Mouse (Mus musculus) limb, embryonic 12.5 days (tissue): ENCODE measurements around the gene Cpne7. TPM values are rescaled to one million over a fixed set of nuclear protein-coding genes. Genes with fewer than 3 reads are reported as not detected.
A peak's percentile ranks its signal among the peaks of the same experiment; 100 is the strongest.
"Not testable (repeated sequence)": the region's sequence is repeated elsewhere in the genome, so short reads cannot be mapped to it uniquely, and the experiment has no call there.

Source experiments
- ATAC-seq: fragments of 200-750 bp; cut with Nextera tagmentation; 2 replicates; pipeline ENCODE4 v1.8.0; 2017; ENCODE audit warnings: low read depth, moderate TSS enrichment; ENCODE audit not compliant: insufficient number of reproducible peaks, insufficient read depth, low FRiP score, low TSS enrichment
- H3K27ac ChIP-seq: fragments of 300-500 bp; sonication (generic); 2 replicates; pipeline ENCODE4 v1.5.1; 2016; ENCODE audit warnings: mild to moderate bottlenecking, moderate library complexity
- H3K27me3 ChIP-seq: fragments of 300-500 bp; sonication (generic); 2 replicates; pipeline ENCODE4 v1.6.1; 2016; ENCODE audit warnings: mild to moderate bottlenecking, moderate library complexity
- H3K36me3 ChIP-seq: fragments of 300-500 bp; sonication (generic); 2 replicates; pipeline ENCODE4 v1.6.1; 2016; ENCODE audit warnings: mild to moderate bottlenecking, moderate library complexity
- H3K4me1 ChIP-seq: fragments of 300-500 bp; sonication (generic); replicated peaks from 2 replicates; pipeline ENCODE4 v1.6.1; 2016
- H3K4me2 ChIP-seq: fragments of 300-500 bp; sonication (generic); 2 replicates; pipeline ENCODE4 v1.6.1; 2016; ENCODE audit warnings: mild to moderate bottlenecking, moderate library complexity
- H3K4me3 ChIP-seq: fragments of 300-500 bp; sonication (generic); replicated peaks from 2 replicates; pipeline ENCODE4 v1.5.1; 2016; ENCODE audit warnings: mild to moderate bottlenecking
- H3K9ac ChIP-seq: fragments of 300-500 bp; sonication (generic); replicated peaks from 2 replicates; pipeline ENCODE4 v1.6.1; 2016; ENCODE audit warnings: mild to moderate bottlenecking, moderate library complexity
- H3K9me3 ChIP-seq: fragments of 300-500 bp; sonication (generic); 2 replicates; pipeline ENCODE4 v1.6.1; 2016; ENCODE audit warnings: mild to moderate bottlenecking, moderate library complexity
- WGBS: fragments of 180-500 bp; shearing (Covaris S2); methylation state at CpG from one replicate; pipeline ENCODE4 v1.1.7; 2016; 5-methylcytosine and 5-hydroxymethylcytosine counted together
- polyA plus RNA-seq: library from polyadenylated mRNA; unstranded; fragments of >200 nt; fragmentation: Nextera tagmentation; extraction: Ambion mirVana; gene quantifications from 2 replicates; pipeline ENCODE4 v1.2.1, GENCODE M21; 2016

Gene Cpne7
- polyA plus RNA-seq, 1 experiment from 2014 or later, result 0.53 TPM

- H3K27me3 ChIP-seq, H3K9me3 ChIP-seq, ATAC-seq: not testable (repeated sequence)
- peaks cover 36% of the 10 kb centered on the region for H3K36me3 ChIP-seq
- peak overlapping the region; percentile 97 for H3K27ac ChIP-seq
- H3K4me2 ChIP-seq, result peak overlapping the region; percentile 92
- peak overlapping the region; percentile 78 for H3K4me3 ChIP-seq
- 3% methylated on average over 26 of the region's 26 CpGs for WGBS
- peak overlapping the region; percentile 96 for H3K9ac ChIP-seq
- peaks cover 12% of the 10 kb centered on the region for H3K4me1 ChIP-seq
These were observed 14.3 kb upstream of the Cpne7 start for GRCm38 (mm10) chr8:123102855-123103254.

GRCm38 (mm10) chr8:123103285-123103684 is 13.9 kb upstream of the Cpne7 start:
- peaks cover 12% of the 10 kb centered on the region for H3K4me1 ChIP-seq
- H3K4me2 ChIP-seq, result peak overlapping the region; percentile 92
- H3K9me3 ChIP-seq, result no peaks in the 10 kb centered on the region
- peak overlapping the region; percentile 97 for H3K27ac ChIP-seq
- peak overlapping the region; percentile 96 for H3K9ac ChIP-seq
- peaks cover 32% of the 10 kb centered on the region for H3K36me3 ChIP-seq
- no peak for ATAC-seq
- no peaks in the 10 kb centered on the region for H3K27me3 ChIP-seq
- peak overlapping the region; percentile 78 for H3K4me3 ChIP-seq
- 18% methylated on average over 15 of the region's 15 CpGs for WGBS

GRCm38 (mm10) chr8:123104046-123104767 is 13.0 kb upstream of the Cpne7 start:
- Histone ChIP-seq H3K4me3 (peak overlapping the region; percentile 78), H3K4me1 (peaks cover 12% of the 10 kb centered on the region), H3K36me3 (peaks cover 28% of the 10 kb centered on the region), H3K27ac (no peak overlapping the region), H3K9ac (peak overlapping the region; percentile 96; the same call in 1 of the 2 replicates), H3K9me3 (no peaks in the 10 kb centered on the region), H3K4me2 (peak overlapping the region; percentile 92), H3K27me3 (no peaks in the 10 kb centered on the region)
- WGBS, result 84% methylated on average over 6 of the region's 6 CpGs
- ATAC-seq, result no peak

- WGBS, result 72% methylated on average over 5 of the region's 5 CpGs
- no peak for ATAC-seq
- no peak overlapping the region for H3K4me3 ChIP-seq
These were observed 11.4 kb upstream of the Cpne7 start for GRCm38 (mm10) chr8:123105553-123106326.

GRCm38 (mm10) chr8:123106531-123106930 is 10.6 kb upstream of the Cpne7 start:
- Histone ChIP-seq H3K36me3 (peaks cover 28% of the 10 kb centered on the region), H3K9me3 (no peaks in the 10 kb centered on the region), H3K27me3 (no peaks in the 10 kb centered on the region), H3K4me1 (peaks cover 15% of the 10 kb centered on the region), H3K9ac (no peak overlapping the region), H3K27ac (no peak overlapping the region), H3K4me3 (no peak overlapping the region), H3K4me2 (no peak overlapping the region)
- WGBS, result 58% methylated on average over 2 of the region's 2 CpGs
- no peak for ATAC-seq

More at GRCm38 (mm10) chr8:123105553-123106326, 11.4 kb upstream of the Cpne7 start:
- no peak overlapping the region for H3K9ac ChIP-seq
- H3K4me2 ChIP-seq, result no peak overlapping the region
- H3K36me3 ChIP-seq, result peaks cover 28% of the 10 kb centered on the region
- no peak overlapping the region for H3K27ac ChIP-seq
- H3K27me3 ChIP-seq, result no peaks in the 10 kb centered on the region
- peaks cover 13% of the 10 kb centered on the region for H3K4me1 ChIP-seq
- no peaks in the 10 kb centered on the region for H3K9me3 ChIP-seq

- H3K9me3 ChIP-seq, result no peaks in the 10 kb centered on the region
- 77% methylated on average over 1 of the region's 1 CpGs for WGBS
- no peak overlapping the region for H3K9ac ChIP-seq
- no peak overlapping the region for H3K4me3 ChIP-seq
- no peaks in the 10 kb centered on the region for H3K27me3 ChIP-seq
- H3K4me2 ChIP-seq, result no peak overlapping the region
- peaks cover 13% of the 10 kb centered on the region for H3K4me1 ChIP-seq
- H3K27ac ChIP-seq, result no peak overlapping the region
- ATAC-seq, result no peak
- H3K36me3 ChIP-seq, result peaks cover 28% of the 10 kb centered on the region
These were observed 9.2 kb upstream of the Cpne7 start for GRCm38 (mm10) chr8:123108010-123108409.

- H3K36me3 ChIP-seq, result peaks cover 19% of the 10 kb centered on the region
- no peak overlapping the region for H3K9ac ChIP-seq
- no peak for ATAC-seq
- H3K4me1 ChIP-seq, result peaks cover 4% of the 10 kb centered on the region; the same call in 1 of the 2 replicates
- H3K27ac ChIP-seq, result no peak overlapping the region
- no peaks in the 10 kb centered on the region for H3K27me3 ChIP-seq
- H3K4me2 ChIP-seq, result no peak overlapping the region
- no peaks in the 10 kb centered on the region for H3K9me3 ChIP-seq
- WGBS, result 82% methylated on average over 5 of the region's 5 CpGs
- no peak overlapping the region for H3K4me3 ChIP-seq
These were observed 8.2 kb upstream of the Cpne7 start for GRCm38 (mm10) chr8:123108953-123109352.

- Histone ChIP-seq H3K4me1 (0 out of 2 replicates have a peak, but pooled peaks cover 3% of the 10 kb centered on the region), H3K4me2 (no peak overlapping the region), H3K4me3 (no peak overlapping the region), H3K36me3 (peaks cover 2% of the 10 kb centered on the region), H3K27ac (no peak overlapping the region), H3K9me3 (no peaks in the 10 kb centered on the region), H3K9ac (no peak overlapping the region), H3K27me3 (peaks cover 5% of the 10 kb centered on the region)
- WGBS, result 18% methylated on average over 4 of the region's 4 CpGs
- ATAC-seq, result 0 out of 2 replicates have a peak, but pooled peaks have one; percentile 28
These were observed 6.5 kb upstream of the Cpne7 start for GRCm38 (mm10) chr8:123110649-123111048.

- no peaks in the 10 kb centered on the region for H3K9me3 ChIP-seq
- no peaks in the 10 kb centered on the region for H3K36me3 ChIP-seq
- H3K9ac ChIP-seq, result no peak overlapping the region
- H3K4me3 ChIP-seq, result no peak overlapping the region
- H3K4me2 ChIP-seq, result no peak overlapping the region
- no peak for ATAC-seq
- no peak overlapping the region for H3K27ac ChIP-seq
- H3K27me3 ChIP-seq, result peaks cover 27% of the 10 kb centered on the region
- 83% methylated on average over 9 of the region's 9 CpGs for WGBS
- H3K4me1 ChIP-seq, result peaks cover 16% of the 10 kb centered on the region
These were observed 4.3 kb upstream of the Cpne7 start for GRCm38 (mm10) chr8:123112892-123113291.

- WGBS, result 64% methylated on average over 2 of the region's 2 CpGs
- Histone ChIP-seq H3K9me3 (no peaks in the 10 kb centered on the region), H3K4me3 (no peak overlapping the region), H3K4me2 (no peak overlapping the region), H3K4me1 (peaks cover 17% of the 10 kb centered on the region), H3K27ac (no peak overlapping the region), H3K9ac (no peak overlapping the region), H3K27me3 (peaks cover 38% of the 10 kb centered on the region), H3K36me3 (no peaks in the 10 kb centered on the region)
- no peak for ATAC-seq
These were observed 3.2 kb upstream of the Cpne7 start for GRCm38 (mm10) chr8:123113908-123114469.

- 62% methylated on average over 3 of the region's 3 CpGs for WGBS
- Histone ChIP-seq H3K27ac (no peak overlapping the region), H3K4me3 (no peak overlapping the region), H3K9me3 (no peaks in the 10 kb centered on the region), H3K27me3 (peaks cover 45% of the 10 kb centered on the region), H3K9ac (no peak overlapping the region), H3K36me3 (no peaks in the 10 kb centered on the region), H3K4me1 (peaks cover 17% of the 10 kb centered on the region), H3K4me2 (no peak overlapping the region)
- ATAC-seq, result no peak
These were observed 2.5 kb upstream of the Cpne7 start for GRCm38 (mm10) chr8:123114644-123115043.
